Mouse (Mus musculus): ENCODE measurements around the gene Bud23. TPM values are rescaled to one million over a fixed set of nuclear protein-coding genes. Genes with fewer than 3 reads are reported as not detected.
"Not testable (repeated sequence)": the region's sequence is repeated elsewhere in the genome, so short reads cannot be mapped to it uniquely, and the experiment has no call there.

Bud23 gene
- polyA plus RNA-seq, 1 experiment from 2014 or later = 106 TPM

DNA sequence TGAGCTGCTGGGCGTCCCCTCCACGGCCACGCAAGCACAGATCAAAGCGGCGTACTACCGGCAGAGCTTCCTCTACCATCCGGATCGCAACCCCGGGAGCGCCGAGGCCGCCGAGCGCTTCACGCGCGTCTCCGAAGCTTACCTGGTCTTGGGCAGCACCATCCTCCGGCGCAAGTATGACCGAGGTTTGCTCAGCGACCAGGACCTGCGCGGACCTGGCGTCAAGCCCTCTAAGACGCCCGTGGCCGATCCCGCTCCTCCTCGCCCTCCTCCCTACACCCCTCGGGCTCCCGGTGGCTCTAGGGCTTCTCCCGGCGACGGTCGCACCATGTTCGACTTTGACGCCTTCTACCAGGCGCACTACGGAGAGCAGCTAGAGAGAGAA lies 385 bp downstream of the Bud23 start:
- under 1% methylated on average over 40 of the region's 40 CpGs for WGBS
- Histone ChIP-seq H3K27ac (no peak overlapping the region), H3K4me2 (replicated peaks) (peak overlapping the region; percentile 87), H3K4me3 (peak overlapping the region; percentile 90), H3K27me3 (replicated peaks) (no peaks in the 10 kb centered on the region), H3K4me1 (peaks cover 20% of the 10 kb centered on the region), H3K36me3 (peaks cover 46% of the 10 kb centered on the region), H3K9me3 (no peaks in the 10 kb centered on the region), H3K9ac (peak overlapping the region; percentile 85)
- peak; percentile 70 for ATAC-seq (ENCODE audit: low FRiP score, low read depth)

- H3K27me3 ChIP-seq (replicated peaks) = no peaks in the 10 kb centered on the region
- no peak within 1 kb of the TSS for H3K27ac ChIP-seq
- no peaks in the 10 kb centered on the region for H3K9me3 ChIP-seq
- peak; percentile 94 for ATAC-seq (ENCODE audit: low FRiP score, low read depth)
- H3K9ac ChIP-seq = peak within 1 kb of the TSS; percentile 85
- H3K4me3 ChIP-seq = peak within 1 kb of the TSS; percentile 90
- 1% methylated on average over 51 of the region's 52 CpGs for WGBS
- H3K4me1 ChIP-seq = peaks cover 20% of the 10 kb centered on the region
- peaks cover 52% of the 10 kb centered on the region for H3K36me3 ChIP-seq
- H3K4me2 ChIP-seq (replicated peaks) = peak within 1 kb of the TSS; percentile 87
Measured at GRCm38 (mm10) chr5:135063629-135064381, 954 bp downstream of the Bud23 start, which contains the start of gene Dnajc30. Gene Dnajc30 (plus strand): TSS chr5:135064202.

- H3K27ac ChIP-seq = no peak overlapping the region
- no peak overlapping the region for H3K4me2 ChIP-seq (replicated peaks)
- H3K9ac ChIP-seq = no peak overlapping the region
- no peaks in the 10 kb centered on the region for H3K9me3 ChIP-seq
- H3K27me3 ChIP-seq (replicated peaks) = no peaks in the 10 kb centered on the region
- no peak for ATAC-seq (ENCODE audit: low FRiP score, low read depth)
- no peaks in the 10 kb centered on the region for H3K4me1 ChIP-seq
- H3K36me3 ChIP-seq = peaks cover 83% of the 10 kb centered on the region
- H3K4me3 ChIP-seq = no peak overlapping the region
- 93% methylated on average over 12 of the region's 12 CpGs for WGBS
Measured at GRCm38 (mm10) chr5:135053356-135053755, 11.4 kb downstream of the Bud23 start.

DNA sequence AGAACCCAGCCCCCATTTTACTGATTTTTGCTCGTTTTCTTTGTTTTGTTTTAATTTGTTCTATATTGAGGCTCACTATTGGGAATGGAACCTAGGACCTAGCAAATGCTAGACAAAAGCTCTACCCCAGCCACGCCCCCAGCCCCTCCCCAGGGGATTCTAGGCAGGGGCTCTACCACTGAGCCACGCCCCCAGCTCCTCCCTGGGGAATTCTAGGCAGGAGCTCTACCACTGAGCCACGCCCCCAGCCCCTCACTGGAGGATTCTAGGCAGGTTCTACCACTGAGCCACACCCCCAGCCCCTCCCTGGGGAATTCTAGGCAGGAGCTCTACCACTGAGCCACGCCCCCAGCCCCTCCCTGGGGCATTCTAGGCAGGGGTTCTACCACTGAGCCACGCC lies 15.5 kb downstream of the Bud23 start:
- H3K9me3 ChIP-seq; H3K27me3 ChIP-seq (replicated peaks); H3K4me1 ChIP-seq; H3K4me3 ChIP-seq; ATAC-seq (ENCODE audit: low FRiP score, low read depth); H3K4me2 ChIP-seq (replicated peaks); H3K27ac ChIP-seq; H3K9ac ChIP-seq: not testable (repeated sequence)
- WGBS = 88% methylated on average over 6 of the region's 6 CpGs
- H3K36me3 ChIP-seq = peaks cover 55% of the 10 kb centered on the region

GRCm38 (mm10) chr5:135048539-135048938 lies 16.2 kb downstream of the Bud23 start:
- Histone ChIP-seq H3K9me3 (no peaks in the 10 kb centered on the region), H3K27me3 (replicated peaks) (no peaks in the 10 kb centered on the region), H3K9ac (no peak overlapping the region; the same call in 1 of the 2 replicates), H3K4me3 (no peak overlapping the region), H3K36me3 (peaks cover 50% of the 10 kb centered on the region), H3K27ac (no peak overlapping the region), H3K4me1 (no peaks in the 10 kb centered on the region), H3K4me2 (replicated peaks) (no peak overlapping the region)
- ATAC-seq (ENCODE audit: low FRiP score, low read depth) = no peak
- WGBS = 93% methylated on average over 5 of the region's 5 CpGs

- peaks cover 26% of the 10 kb centered on the region for H3K36me3 ChIP-seq
- H3K9ac ChIP-seq = no peak overlapping the region
- no peak overlapping the region for H3K27ac ChIP-seq
- no peaks in the 10 kb centered on the region; the same call in 1 of the 2 replicates for H3K4me1 ChIP-seq
- no peak overlapping the region for H3K4me2 ChIP-seq (replicated peaks)
- no peak overlapping the region for H3K4me3 ChIP-seq
- no peak for ATAC-seq (ENCODE audit: low FRiP score, low read depth)
- H3K27me3 ChIP-seq (replicated peaks) = no peaks in the 10 kb centered on the region
- no peaks in the 10 kb centered on the region for H3K9me3 ChIP-seq
- WGBS = 97% methylated on average over 3 of the region's 3 CpGs
Measured at GRCm38 (mm10) chr5:135044575-135044974, 20.2 kb downstream of the Bud23 start.

- 24% methylated on average over 20 of the region's 21 CpGs for WGBS
- H3K9ac ChIP-seq = no peak overlapping the region
- no peaks in the 10 kb centered on the region for H3K27me3 ChIP-seq (replicated peaks)
- no peak overlapping the region for H3K27ac ChIP-seq
- H3K4me1 ChIP-seq = no peaks in the 10 kb centered on the region; the same call in 1 of the 2 replicates
- H3K4me2 ChIP-seq (replicated peaks) = no peak overlapping the region
- H3K4me3 ChIP-seq = no peak overlapping the region
- H3K9me3 ChIP-seq = no peaks in the 10 kb centered on the region
- no peak for ATAC-seq (ENCODE audit: low FRiP score, low read depth)
- H3K36me3 ChIP-seq = peaks cover 21% of the 10 kb centered on the region
Measured at GRCm38 (mm10) chr5:135042105-135042788, 22.5 kb downstream of the Bud23 start.

DNA sequence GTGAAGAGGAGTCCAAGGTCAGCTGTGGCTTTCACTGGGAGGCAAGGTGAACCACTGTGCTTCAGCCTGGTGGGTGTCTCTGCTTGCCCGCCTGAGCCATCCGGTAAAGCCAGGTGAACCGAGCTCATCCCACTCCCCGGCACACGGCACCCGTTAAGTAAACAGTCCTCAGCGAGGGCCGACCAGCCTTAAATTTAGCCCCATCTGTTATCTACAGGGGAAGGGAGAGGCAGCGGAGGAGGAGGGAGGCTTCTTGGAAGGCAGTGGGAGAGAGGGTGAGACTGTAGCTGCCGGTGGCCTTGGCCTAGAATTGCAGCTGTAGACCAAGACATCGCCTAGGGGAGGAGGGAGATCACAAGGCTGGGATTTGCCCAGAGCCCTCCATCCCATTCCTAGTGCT lies 24.0 kb downstream of the Bud23 start:
- Histone ChIP-seq H3K36me3 (peaks cover 21% of the 10 kb centered on the region), H3K27me3 (replicated peaks) (no peaks in the 10 kb centered on the region), H3K4me1 (no peaks in the 10 kb centered on the region; the same call in 1 of the 2 replicates), H3K4me2 (replicated peaks) (no peak overlapping the region), H3K4me3 (no peak overlapping the region), H3K27ac (no peak overlapping the region), H3K9me3 (no peaks in the 10 kb centered on the region), H3K9ac (no peak overlapping the region)
- WGBS = 81% methylated on average over 11 of the region's 11 CpGs
- no peak for ATAC-seq (ENCODE audit: low FRiP score, low read depth)

DNA sequence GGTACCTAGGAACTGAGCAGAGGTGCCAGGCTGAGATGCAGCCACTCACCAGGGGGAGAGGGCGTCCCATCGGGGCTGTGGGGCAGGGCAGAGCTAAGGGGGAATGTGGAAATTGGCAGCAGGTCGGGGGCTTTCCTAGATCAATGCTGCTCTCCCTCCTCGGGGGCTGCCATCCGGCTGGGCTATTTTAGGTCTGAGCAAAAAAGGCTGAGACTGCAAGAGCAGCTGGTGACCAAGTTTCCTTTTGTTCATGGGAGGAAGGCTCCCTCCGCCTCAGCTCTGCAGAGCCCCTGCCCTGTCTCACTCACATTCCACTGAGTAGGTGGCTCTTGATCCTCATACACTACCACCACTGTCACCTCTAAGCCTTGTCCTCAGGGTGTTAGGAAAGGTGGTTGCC lies 24.7 kb downstream of the Bud23 start:
- Histone ChIP-seq H3K4me1 (peaks cover 3% of the 10 kb centered on the region), H3K4me2 (replicated peaks) (no peak overlapping the region), H3K27me3 (replicated peaks) (no peaks in the 10 kb centered on the region), H3K4me3 (no peak overlapping the region), H3K27ac (no peak overlapping the region), H3K9me3 (no peaks in the 10 kb centered on the region), H3K9ac (no peak overlapping the region), H3K36me3 (peaks cover 14% of the 10 kb centered on the region)
- ATAC-seq (ENCODE audit: low FRiP score, low read depth) = no peak
- 63% methylated on average over 6 of the region's 6 CpGs for WGBS

DNA sequence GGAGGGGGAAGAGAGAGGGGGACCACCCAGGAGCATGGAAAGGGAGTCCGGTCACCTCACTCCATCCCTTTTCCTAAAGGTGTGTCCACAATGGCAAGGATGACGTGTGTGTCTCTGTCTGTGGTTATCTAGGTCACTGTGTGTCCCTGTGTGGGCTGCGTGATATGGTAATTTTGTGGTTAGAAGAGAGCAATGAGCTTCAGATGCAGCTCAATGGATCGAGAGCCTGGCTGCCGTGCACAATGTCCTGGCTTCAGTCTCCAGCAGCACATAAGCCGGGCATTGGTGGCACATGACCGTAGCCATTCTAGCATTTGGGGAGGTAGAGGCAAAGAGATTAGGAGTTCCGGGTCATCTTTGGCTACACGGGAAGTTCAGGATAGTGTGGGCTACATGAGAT lies 25.2 kb downstream of the Bud23 start:
- peaks cover 3% of the 10 kb centered on the region for H3K4me1 ChIP-seq
- H3K9ac ChIP-seq = no peak overlapping the region
- H3K27ac ChIP-seq = no peak overlapping the region
- H3K4me2 ChIP-seq (replicated peaks) = no peak overlapping the region
- H3K9me3 ChIP-seq = 0 out of 2 replicates have a peak, but pooled peaks cover under 1% of the 10 kb centered on the region
- no peaks in the 10 kb centered on the region for H3K27me3 ChIP-seq (replicated peaks)
- H3K36me3 ChIP-seq = peaks cover 11% of the 10 kb centered on the region; the same call in 1 of the 2 replicates
- WGBS = 91% methylated on average over 9 of the region's 9 CpGs
- ATAC-seq (ENCODE audit: low FRiP score, low read depth) = no peak
- no peak overlapping the region for H3K4me3 ChIP-seq

DNA sequence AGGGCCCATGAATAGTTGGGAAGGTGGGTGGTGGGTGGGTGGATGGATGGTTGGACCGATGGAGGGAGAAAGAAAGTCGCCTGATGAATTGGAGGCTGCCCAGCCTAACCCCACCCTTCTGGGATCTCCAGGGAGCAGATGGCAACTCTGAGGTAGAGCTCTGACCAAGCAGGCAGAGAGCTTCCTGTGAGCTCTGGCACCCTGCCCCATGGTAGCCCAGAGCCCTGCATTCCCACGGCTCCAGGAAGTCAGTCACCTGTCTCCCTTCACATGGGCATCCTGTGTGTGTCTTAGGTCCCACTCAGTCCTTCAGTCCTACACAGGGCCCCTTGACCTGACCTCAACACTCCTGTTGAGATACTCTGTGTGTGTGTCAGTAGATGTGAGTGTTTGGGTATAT lies 26.8 kb downstream of the Bud23 start:
- 82% methylated on average over 3 of the region's 3 CpGs for WGBS
- ATAC-seq (ENCODE audit: low FRiP score, low read depth) = no peak

DNA sequence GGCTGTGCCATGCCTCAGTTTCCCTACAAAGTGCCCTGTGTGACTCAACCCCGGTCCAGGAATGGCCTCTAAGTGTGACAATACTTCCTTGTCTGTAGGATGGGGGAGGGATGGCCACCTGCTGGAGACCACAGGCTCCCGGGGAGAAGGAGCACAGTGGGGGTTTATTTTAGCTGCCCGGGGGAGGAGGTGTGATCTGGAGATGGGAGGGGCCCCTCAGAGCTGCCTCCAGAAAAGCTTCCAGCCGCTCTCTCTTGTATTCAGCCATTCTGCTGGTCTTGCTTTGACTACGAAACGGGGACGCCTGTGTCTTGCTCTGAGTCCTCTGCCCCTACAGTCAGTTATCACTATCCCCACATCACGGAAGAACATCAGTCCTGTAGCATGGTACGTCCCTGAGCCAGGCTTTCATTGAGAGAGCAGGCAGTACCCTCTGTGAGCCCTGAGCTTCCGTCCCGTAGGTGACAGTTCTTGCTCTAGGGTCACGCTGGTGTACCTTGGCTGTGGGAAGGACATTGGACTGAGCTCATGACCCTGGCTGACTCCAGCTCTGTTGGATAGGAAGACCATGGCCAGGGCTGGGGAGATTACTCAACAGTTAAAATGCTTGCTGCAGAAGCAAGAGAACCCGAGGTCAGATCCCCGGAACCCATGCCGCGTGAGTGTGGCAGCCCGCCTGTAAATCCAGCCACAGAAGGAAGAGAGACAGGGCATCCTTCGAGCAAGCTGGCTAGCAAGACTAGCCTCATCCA lies 29.0 kb downstream of the Bud23 start:
- Histone ChIP-seq H3K4me2 (replicated peaks) (no peak overlapping the region), H3K4me1 (peaks cover 3% of the 10 kb centered on the region), H3K27me3 (replicated peaks) (no peaks in the 10 kb centered on the region), H3K27ac (no peak overlapping the region), H3K9me3 (0 out of 2 replicates have a peak, but pooled peaks cover 7% of the 10 kb centered on the region), H3K9ac (no peak overlapping the region), H3K36me3 (peaks cover 9% of the 10 kb centered on the region; the same call in 1 of the 2 replicates), H3K4me3 (no peak overlapping the region)
- ATAC-seq (ENCODE audit: low FRiP score, low read depth) = no peak
- WGBS = 72% methylated on average over 18 of the region's 18 CpGs

More for the DNA sequence above, 26.8 kb downstream of the Bud23 start:
- no peak overlapping the region for H3K9ac ChIP-seq
- no peaks in the 10 kb centered on the region for H3K27me3 ChIP-seq (replicated peaks)
- H3K4me2 ChIP-seq (replicated peaks) = no peak overlapping the region
- peaks cover 3% of the 10 kb centered on the region for H3K4me1 ChIP-seq
- no peak overlapping the region for H3K27ac ChIP-seq
- H3K36me3 ChIP-seq = peaks cover 9% of the 10 kb centered on the region; the same call in 1 of the 2 replicates
- H3K9me3 ChIP-seq = 0 out of 2 replicates have a peak, but pooled peaks cover 7% of the 10 kb centered on the region
- H3K4me3 ChIP-seq = no peak overlapping the region; the same call in 1 of the 2 replicates
